Mouse (Mus musculus) spleen, adult 2 months (tissue): Measurements from ENCODE around the gene C1qtnf7.

Experiments used
- CTCF ChIP-seq: fragments of 200-500 bp; IDR thresholded peaks from 2 replicates; pipeline ENCODE4 v1.5.1; 2011; ENCODE audit warnings: mild to moderate bottlenecking, inconsistent platforms; ENCODE audit not compliant: insufficient read depth, insufficient read length, insufficient replicate concordance; ENCODE audit errors: extremely low read depth
- POLR2A ChIP-seq: fragments of 200-500 bp; IDR thresholded peaks from 2 replicates; pipeline ENCODE4 v1.6.1; 2011; ENCODE audit warnings: low read depth, low read length, inconsistent platforms

DNA sequence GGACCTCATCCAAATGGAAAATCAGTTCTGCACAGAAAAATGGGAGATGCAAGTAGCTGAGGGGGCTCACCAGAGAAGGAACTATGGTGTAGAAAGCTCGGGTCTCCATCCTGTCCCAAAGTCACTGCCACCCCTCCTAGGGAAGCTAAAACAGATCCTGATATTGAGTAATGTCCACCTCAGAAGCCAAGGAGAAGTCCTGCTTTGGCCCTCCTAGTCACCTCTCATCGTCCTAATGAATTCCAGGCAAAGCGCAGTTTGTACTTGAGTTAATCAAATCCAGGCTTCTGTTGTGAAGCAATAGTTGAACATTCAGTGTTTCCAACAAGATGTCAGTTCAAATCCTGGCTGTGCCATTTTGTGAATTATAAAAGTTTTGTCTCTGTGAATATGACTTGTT lies 87.2 kb downstream of the C1qtnf7 start:
- no peak for TF ChIP-seq POLR2A
- no peak for TF ChIP-seq CTCF
